Mouse (Mus musculus): Measurements from ENCODE around the gene Racgap1.

DNA sequence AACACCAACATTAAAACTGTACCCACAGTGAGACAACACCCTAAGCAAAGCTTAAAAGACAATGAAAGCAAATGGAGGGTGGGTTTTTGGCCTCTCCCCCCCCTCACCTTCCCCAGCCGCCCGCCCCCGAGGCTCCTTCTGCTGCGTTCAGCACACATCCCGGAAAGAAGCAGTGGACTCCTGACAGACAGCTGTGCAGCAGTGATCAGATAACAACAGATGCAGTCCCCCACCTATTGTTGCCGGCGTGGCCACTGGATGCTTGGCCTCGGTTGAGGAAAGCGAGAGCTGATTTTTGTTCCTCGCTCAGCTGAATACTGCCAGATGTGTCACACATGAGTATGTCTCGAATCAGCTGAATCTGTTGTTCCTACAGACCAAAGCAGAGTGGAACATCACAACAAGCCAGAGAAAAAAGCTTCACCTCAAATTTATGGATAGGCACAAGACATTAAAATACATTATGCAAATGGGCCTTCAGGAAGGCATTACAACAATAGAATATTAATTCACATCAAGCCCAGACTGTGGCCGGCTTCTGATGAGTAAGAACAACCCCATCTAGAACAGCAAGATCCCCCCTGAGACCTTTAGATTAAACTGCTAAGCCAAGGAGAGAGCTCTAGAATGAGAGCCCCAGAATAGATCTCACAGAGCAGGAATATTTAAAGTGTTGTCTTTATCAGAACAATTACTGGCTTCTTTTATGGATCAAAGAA lies 13.9 kb downstream of the Racgap1 start:
- TF ChIP-seq CTCF (IDR thresholded peaks at IDR 0.05) (no peak), EP300 (IDR thresholded peaks at IDR 0.05) (no peak)

All from lung, postnatal 0 days (tissue).